Mouse (Mus musculus) frontal cortex, adult (tissue): ENCODE results near the gene A930018P22Rik.
"Not testable (repeated sequence)": the region's sequence is repeated elsewhere in the genome, so short reads cannot be mapped to it uniquely, and the experiment has no call there.

Source experiments
- ATAC-seq: cut with Nextera tagmentation; 2 replicates; pipeline ENCODE4 v1.9.2; 2017; ENCODE audit warnings: mild to moderate bottlenecking, moderate library complexity, mixed read lengths; ENCODE audit not compliant: low TSS enrichment

Gene A930018P22Rik

DNA sequence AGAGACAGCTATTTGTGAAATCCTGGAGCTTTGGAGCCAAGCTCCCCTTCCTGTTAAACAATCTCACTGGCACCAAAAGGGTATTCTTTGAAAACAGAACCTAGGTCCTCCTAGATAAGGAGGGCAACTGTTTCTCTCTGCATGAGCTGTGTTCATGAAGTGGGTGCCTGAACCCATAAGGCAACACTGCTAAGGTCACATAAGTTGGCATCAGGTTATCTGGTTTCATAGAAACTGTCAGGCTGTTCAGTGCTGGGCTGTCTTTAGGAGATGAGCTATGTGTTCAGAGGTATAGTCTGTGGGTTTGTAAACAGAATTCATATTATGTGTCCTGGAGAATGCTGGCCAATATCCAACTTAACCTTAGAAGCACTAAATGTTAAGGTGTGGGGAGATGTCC is 5.4 kb upstream of the A930018P22Rik start:
- ATAC-seq = not testable (repeated sequence)

DNA sequence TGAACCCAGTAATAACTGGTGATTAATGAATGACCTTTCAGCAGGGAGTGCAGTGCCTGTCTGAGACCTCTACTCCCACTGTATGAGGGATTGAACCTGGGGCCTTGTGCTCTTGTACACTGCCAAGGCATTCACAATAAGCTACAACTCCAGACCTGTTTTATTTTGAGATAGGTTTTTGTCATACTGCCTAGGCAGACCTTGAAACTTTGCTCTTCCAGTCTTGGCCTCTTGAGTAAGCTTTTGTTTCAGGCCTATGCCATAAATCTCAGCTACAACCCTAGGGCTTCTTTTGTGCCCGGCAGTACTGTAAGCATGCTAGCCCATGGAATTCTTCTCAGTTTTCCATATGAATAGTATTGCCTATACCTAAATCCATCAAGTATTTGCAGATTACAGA is 3.5 kb upstream of the A930018P22Rik start:
- ATAC-seq = no peak

DNA sequence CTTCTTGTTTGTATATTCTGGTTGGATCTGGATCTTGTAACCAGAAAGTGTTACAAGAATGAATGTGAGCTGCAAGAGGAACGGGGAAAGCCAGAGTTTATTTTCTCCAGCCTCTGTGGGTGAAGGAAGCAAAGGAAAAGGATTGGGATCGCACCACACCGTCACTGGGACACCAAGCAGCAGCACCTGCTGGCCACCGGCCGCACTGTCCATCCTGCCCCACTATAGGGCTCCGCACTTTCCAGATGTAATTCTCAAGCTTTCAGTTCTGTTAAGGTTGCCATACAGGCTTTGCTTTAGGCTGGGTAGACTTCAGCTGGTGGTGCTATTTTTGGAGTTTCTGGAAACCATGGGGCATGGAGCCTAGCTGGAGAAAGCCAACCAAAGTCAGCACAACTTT is 2.3 kb upstream of the A930018P22Rik start:
- ATAC-seq = peak; percentile 10; the same call in 1 of the 2 replicates

DNA sequence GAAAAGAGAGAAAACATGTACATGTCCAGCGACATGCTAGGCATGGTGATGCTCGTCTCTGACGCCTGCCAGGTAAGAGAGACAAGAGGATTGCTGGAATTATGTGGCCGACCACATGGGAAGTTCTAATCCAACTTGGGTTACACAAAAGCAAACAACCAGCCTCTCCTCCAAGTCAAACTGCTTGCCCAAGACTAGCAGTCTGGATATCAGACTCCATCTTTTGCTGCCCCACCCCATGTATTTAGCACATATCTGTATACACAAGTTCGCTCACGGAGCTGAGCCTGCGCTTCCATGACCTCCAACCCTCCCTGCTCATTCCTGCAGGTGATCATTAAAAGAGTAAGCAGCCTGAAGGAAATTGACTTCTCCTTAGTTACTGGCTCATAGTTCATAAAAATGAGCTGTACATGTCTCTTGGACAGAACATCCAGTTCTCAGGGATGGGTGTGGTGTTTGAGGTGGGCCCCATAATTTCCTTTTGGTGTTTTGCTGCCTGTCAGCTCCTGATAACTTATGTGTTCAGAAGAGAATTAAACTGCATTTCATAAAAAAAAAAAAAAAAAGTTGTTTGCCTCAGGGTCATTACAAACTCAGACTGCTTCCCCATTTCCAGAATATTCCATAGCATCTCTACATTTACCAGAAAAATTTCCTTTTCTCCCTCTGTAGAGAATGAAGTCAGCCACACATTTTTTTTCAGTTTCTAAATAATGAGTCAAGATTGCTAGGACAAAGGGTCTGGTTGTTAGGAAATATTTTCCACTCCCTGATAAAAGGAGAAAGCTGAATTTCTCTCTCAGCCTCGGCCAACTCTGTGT is 676 bp upstream of the A930018P22Rik start:
- ATAC-seq = no peak

DNA sequence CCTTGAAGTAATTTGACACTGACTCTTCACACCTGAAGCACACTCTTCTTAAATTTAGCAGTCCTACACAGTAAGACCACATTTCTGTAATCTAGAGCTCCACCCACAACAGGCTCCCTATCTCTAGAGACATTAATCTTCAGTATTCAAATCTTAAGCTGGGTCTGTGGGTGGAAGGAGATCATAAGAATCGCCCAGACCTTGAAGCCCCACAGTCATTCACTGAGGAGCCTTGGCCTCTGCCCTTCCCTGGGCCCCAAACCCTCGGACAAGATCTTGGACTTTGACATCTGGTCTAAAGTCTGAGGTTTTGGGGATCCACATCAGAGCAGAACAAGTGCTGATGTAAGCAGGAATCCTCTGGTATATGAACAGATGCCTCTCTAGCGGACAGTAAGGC is 971 bp downstream of the A930018P22Rik start:
- ATAC-seq = no peak

DNA sequence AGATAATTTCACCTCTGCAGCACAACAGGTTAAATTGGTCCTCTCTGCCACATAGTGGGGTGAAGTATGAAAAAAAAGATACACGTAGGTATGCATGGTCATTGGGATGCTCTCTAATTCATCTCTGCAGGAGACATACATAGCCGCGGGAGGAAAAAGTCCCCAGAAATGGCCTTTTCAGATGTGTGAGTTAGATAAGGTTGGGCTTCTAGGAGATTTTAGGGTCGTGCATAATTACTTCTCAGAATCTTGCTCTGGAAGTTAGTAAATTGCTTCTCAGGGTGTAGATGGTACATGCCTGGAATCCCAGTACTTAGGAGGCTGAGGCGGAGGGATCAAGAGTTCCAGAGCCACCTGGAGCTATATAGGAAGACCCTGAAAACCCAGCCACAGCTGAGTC is 1.5 kb downstream of the A930018P22Rik start:
- no peak for ATAC-seq

DNA sequence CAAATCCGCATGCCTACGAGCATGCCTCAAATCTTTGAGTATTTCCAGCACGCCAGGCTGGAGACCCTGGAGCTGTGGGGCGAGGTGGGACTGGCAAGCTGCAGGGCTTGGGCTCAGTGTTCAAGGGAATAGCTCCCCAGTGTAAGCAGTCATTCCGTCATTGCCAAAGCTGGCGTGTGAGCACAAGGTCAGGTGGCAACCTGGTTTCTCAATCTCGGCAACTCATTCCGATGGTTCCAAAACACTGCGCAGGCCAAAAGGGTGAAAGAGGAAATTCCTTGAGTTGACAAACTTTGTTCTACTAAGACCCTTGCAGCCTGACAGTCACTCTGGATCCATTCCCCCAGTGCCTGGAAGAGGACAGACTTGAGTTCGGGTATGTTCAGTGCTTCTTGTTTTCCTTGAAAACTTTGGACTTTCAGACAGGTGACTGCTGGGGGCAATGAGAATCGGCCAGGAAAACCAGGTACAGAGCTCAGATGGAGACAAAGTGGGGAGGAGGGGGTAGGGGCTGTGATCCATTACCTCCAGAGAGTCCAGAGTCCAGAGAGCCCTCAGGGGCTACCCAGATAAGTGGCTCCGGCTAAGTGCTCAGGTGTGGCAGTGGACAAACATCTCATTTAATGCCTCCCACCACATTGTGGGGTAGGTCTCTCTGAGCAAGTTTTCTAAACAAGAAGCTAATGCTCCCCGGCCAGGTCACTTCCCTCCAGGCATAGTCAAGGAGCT is 6.4 kb downstream of the A930018P22Rik start:
- ATAC-seq = no peak

DNA sequence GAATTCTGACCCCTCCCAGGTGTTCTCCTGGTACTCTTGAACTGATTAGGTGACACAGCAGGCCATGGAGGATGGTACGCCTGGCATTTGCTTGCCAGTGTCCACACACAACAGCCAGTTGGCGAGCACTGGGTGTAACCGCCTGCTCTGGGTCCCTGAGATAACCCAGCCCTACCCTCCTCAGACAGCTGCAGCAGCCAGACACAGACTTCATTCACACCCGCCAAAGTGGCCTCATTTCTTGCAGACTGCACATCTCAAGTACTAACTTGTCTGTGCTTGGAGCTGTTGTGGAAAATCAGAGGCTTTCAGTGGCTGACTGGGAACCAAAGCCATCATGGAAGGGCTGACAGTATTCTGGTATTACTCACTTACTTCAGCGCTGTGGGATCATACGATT is 7.6 kb downstream of the A930018P22Rik start:
- peak; percentile 80 for ATAC-seq

DNA sequence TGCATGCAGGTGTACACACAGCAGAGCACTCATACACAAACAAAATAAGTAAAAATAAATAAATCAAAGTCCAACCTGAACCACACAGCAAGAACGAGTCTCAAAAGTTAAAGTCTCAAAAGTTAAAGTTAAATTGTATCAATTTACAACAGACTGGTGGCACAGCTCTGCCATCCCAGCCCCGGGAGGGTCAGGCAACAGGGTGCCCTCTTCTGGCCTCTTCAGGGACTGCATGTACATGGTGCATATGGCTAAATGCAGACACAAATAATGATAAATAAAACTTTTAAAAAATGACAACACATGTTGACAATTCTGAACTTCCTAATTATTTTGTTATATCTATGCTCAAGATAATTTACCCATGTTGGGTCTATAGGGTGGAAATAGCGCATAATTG is 8.4 kb downstream of the A930018P22Rik start:
- no peak for ATAC-seq

DNA sequence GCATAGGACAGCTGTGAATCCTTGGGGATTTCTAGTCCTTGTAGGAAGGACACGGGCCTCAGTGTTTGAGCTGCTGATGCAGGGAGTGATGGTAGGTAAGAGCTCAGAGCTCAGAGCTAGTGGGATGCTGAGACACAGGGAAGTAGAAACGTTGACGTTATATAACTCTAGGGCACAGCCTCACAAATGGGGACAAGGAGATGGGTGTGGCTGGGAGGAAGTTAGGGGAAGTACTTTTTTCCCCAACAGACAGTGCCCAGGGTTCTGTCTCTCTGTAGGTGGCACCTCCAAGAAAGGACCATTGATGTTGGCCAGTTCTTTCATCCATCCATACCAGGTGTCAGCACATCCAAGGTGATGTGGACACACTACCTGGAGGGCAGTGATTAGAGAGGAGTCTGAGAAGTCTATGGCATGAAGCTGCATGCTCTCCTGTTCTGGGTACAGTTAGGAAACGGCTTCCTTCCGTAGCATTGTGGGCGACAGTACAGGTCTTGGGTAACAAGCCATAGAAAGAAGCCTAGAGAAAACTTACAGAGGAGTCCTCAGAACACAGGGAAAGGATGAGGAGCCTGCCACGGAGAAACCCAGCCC is 9.8 kb downstream of the A930018P22Rik start:
- no peak for ATAC-seq

DNA sequence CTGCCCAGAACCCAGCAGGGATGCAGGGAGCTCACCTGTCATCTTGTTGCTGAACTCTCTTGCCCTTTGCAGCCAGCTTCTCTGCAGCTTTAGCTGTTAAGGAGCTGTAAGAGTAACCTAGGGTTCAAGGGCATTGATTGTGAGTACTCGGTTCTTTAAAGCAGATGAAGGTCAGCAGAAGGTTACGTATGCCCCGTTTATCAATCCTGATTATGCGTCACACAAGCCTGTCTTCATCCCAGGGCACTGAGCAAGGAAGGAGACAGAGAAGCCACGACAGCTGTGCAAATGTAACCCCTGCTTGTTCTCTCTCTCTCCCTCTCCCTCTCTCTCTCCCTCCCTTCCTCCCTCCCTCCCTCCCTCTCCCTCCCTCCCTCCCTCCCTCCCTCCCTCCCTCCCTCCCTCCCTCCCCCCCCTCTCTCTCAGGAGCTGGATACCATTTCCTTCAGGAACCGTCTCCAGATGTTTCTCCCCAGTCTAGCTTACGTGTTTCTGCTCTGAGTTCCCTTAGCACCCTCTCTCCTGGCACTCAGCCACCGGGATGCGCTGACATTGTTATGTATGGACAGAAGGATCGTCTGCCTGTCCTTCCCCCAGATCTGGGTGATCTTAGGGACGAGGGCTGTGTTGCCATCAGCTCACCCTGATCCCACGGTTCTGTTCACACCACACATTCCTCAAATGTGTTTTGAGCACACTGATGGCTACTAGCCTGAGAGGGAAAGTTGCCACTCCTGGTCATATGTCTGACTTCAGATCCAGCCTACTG is 10.7 kb downstream of the A930018P22Rik start:
- ATAC-seq = no peak

DNA sequence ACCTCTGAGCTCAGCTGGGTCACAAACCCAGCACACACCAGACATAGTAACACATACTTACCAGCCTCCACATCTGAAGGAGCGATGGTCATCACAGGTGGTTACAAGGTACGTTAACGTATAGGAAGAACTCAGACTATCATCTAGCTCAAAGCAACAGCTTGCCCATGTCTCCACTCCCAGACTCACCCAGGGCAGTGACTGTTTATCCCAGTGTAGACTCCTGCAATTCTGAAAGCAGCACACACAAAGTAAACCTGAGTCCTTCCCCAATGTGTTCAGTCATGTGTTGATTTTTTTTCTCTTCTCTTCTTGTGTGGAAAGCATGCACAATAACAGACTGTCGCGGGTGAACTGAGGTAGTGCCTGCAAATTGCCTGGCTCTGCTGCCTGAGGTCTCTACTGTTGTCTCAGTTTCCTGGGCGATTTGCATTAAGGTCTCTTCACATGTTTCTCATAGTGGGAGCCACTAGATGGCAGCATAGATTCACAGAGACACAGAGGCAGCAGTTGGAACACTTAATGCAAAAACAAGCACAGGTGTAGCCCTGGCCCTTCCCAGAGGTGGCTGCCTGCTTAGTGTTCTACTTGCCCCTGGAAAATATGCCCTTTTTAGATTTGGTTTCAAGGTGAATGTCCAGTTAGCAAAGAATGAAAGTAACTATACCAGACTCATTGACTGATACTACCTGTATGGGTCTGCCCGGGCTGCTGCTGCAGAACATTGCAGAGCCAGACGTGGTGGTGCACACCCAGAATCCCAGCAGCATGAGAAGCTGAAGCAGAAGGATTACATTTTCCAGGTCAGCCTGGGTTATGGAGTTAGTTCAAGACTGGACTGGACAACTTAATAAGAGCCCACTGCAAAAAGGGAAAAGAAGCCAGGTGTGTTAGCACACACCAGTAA is 11.8 kb downstream of the A930018P22Rik start:
- peak; percentile 74 for ATAC-seq

DNA sequence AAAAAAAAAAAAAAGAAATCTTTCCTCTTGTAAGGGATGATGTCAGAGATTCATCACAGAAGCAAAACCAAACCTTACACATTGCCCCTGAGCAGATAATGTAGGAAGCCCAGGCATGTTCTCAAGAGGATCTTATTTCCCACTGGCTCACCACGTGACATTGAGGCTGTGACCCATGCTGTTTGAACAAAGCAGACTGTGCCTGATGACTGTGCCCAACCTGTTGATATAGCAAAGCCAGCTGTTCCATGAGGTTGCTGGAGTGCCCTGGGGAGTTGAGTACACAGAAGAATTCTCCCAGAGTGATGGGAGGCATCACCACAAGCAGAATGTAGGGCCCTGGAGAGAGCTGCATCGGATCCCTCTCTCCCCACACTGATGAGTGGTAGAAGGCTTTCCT is 13.4 kb downstream of the A930018P22Rik start:
- ATAC-seq = no peak

DNA sequence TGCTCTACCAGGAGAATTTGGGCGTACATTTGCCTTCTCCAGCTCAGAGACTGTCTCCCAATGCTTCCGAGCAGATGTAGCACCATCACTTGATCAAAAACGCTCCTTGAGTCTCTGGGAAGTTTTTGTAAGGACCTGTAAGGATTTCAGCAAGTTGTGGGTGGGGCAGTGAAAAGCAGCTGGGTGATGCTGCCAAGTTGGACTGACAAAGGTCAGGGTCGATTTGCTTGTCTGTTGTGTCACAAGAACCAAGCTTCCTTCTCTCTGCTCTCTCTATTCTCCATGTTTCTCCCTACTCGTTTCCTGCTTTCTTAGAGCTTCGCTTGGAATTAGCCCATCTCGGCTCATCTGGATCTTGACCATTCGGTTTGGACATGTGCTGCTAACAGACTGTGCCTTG is 19.6 kb downstream of the A930018P22Rik start:
- no peak for ATAC-seq

DNA sequence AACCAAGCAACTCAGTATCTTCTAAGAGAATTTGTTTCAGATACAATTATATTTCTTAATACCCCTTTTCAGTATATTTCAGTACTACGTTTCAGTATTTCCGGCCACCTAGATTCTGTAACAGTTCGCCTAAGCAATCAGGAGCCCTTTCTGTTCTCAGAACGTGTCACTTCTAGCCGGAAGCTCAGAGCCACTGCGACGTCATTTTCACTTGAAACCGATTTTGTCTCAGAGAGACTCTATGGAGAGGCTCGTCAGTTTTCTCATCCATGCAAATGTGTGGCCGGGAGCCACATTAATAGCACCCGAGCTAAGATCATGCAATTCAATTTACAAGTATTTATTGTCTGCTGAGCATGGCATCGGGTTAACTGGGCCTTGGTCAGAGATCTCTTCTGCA is 21.4 kb downstream of the A930018P22Rik start:
- no peak for ATAC-seq

DNA sequence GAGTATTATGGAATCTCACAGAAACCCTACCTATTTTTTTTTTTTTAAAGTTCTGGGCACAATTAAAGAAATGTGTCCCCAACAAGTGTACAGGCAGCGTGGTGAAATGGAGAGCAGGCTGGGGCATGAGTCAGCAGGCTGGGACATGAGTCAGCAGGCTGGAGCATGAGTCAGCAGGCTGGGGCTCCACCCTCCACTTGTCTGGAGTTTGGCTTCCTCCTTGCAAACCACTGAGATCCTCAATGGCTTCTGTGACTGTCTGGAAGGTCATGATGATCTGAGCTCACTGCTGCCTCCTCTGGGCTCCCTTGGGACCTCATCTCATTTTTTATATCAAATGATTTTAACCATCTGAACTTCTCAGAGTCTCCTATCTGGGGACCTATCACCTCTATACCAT is 23.4 kb downstream of the A930018P22Rik start:
- ATAC-seq = peak; percentile 69

DNA sequence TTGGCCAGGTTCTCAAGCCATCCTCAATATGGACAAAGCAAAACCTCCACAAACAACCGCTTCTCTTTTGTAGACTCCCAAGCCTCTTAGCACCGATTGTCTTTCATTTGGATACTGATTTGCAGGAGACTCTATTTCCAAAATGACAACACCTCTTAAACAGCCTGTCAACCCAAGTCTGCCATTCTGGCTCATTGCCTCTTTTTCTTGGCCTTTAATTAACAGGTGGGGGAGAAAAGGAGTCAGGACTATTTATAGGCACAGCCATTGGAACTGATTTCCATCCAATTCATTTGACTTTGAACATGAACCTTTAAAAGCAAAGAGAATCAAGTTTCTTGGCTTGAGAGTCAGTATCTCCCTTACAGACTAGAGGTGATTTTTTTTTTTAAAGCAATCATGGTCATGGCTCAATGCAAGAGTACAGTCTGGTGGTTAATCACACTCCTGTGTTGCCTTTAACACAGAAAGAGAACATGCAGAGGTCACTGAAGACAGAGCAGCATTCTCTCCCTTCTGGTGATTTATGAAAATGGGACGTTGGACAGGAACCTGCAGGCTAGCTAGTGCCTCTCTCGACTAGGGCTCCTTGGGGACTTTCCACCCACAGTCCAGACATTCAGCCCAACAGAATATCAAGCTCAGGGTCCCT is 25.5 kb downstream of the A930018P22Rik start:
- ATAC-seq = no peak

DNA sequence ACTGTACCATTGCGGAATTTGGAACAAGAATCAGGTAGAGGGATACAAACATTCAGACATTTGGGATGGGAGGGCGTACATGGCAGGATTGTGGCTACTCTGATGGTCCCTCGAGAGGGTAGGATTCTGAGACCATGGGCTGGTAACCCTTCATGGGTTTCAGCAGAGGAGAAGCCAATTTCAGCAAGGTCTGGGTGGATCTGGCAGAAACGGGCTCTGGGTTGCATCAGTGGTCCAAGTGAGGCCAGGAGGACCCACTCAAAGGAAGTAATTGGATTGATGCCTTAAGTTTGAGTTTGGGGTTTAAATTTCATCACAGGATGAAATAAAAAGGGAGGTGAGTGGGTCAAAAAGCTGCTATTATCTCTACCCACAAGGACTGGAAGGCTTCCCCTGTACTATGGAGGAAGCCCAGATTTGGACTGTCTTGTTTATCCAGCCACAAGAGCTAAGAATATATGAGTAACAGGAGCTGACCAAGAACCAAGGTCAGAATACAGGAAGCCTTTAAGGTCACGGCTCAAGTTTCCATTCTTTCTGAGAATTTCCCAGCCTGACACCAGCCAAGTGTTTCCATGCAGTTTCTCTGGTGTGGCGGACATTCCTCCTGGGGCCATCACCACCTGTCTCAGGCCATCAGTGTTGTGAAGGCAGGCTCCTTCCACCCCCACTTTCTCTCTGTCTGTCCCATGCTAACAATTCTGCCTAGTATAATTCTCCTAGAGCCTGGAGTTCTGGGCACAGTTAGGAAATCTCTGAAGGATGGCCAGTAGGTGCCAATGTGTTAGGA is 28.2 kb downstream of the A930018P22Rik start:
- ATAC-seq = no peak

DNA sequence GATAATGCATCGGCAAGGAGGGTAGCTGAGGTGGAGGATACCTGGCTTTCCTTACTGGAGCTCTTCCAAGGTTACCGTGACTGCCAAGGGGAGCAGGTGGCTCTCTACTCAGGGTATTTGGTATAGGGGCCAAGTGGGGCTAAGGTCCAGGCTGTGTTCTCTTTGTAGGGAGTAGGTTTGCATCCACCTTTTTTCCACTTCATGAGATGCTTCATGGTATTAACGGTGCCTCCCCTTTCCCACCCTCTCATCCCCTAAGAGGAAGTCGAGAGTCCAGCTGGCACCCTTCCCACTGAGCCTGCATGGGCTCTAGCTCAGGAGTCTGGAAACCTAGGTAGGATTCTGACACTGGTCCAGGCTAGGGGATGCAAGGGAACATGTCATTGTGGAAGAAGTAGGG is 30.8 kb downstream of the A930018P22Rik start:
- no peak for ATAC-seq

DNA sequence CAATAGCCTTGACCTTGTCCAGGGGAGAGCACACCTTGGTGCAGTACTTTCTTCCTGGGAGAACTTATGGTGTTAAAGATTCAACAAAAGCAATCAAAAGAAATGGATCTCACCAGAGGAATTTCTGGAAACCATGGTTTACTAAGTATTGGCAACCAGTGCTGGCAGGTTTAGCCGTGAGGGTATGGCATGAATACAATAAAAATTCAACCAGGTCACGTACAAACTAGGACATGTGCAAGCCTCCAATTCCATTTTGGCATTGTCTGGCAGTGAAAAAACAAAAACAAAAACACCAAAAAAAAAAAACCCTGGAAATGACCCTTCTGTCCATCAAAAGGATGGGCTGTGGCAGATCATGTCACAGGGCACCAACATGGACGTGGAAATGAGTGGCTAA is 31.3 kb downstream of the A930018P22Rik start:
- no peak for ATAC-seq
